Mouse (Mus musculus) midbrain, embryonic 10.5 days (tissue): ENCODE data around the gene Ptbp2. TPM values are rescaled to one million over a fixed set of nuclear protein-coding genes. Genes with fewer than 3 reads are reported as not detected.
A peak's percentile ranks its signal among the peaks of the same experiment; 100 is the strongest.

Experiments used
- DNase-seq: peaks from one replicate; pipeline ENCODE4 v3.0.0-alpha.2; 2017; ENCODE audit warnings: low spot score
- H3K27ac ChIP-seq: fragments of 300-500 bp; sonication (generic); replicated peaks from 2 replicates; pipeline ENCODE4 v1.5.1; 2016; ENCODE audit warnings: mild to moderate bottlenecking
- H3K27me3 ChIP-seq: fragments of 300-500 bp; sonication (generic); 2 replicates; pipeline ENCODE4 v1.6.1; 2016; ENCODE audit warnings: low read depth, mild to moderate bottlenecking; ENCODE audit not compliant: poor library complexity, severe bottlenecking
- H3K36me3 ChIP-seq: fragments of 300-500 bp; sonication (generic); 2 replicates; pipeline ENCODE4 v1.6.1; 2016; ENCODE audit warnings: mild to moderate bottlenecking, moderate library complexity
- H3K4me1 ChIP-seq: fragments of 300-500 bp; sonication (generic); 2 replicates; pipeline ENCODE4 v1.6.1; 2016
- H3K4me3 ChIP-seq: fragments of 300-500 bp; sonication (generic); 2 replicates; pipeline ENCODE4 v1.5.1; 2016; ENCODE audit warnings: mild to moderate bottlenecking, moderate library complexity
- H3K9me3 ChIP-seq: fragments of 300-500 bp; sonication (generic); replicated peaks from 2 replicates; pipeline ENCODE4 v1.6.1; 2016; ENCODE audit warnings: mild to moderate bottlenecking
- WGBS: fragments of 180-500 bp; shearing (Covaris S2); methylation state at CpG from one replicate; pipeline ENCODE4 v1.1.7; 2016; 5-methylcytosine and 5-hydroxymethylcytosine counted together
- polyA plus RNA-seq: library from polyadenylated mRNA; unstranded; fragments of >200 nt; fragmentation: Nextera tagmentation; extraction: Ambion mirVana; gene quantifications from 2 replicates; pipeline ENCODE4 v1.2.1, GENCODE M21; 2016

The Ptbp2 gene
- 223 and 267 TPM in 2 replicates for polyA plus RNA-seq

- WGBS: 88% methylated on average over 4 of the region's 4 CpGs
- Histone ChIP-seq H3K27ac (peak within 1 kb of the TSS; percentile 100), H3K4me3 (peak within 1 kb of the TSS; percentile 93), H3K9me3 (no peaks in the 10 kb centered on the region), H3K27me3 (no peaks in the 10 kb centered on the region), H3K36me3 (peaks cover 14% of the 10 kb centered on the region), H3K4me1 (peaks cover 27% of the 10 kb centered on the region)
- DNase-seq: no peak
Measured at GRCm38 (mm10) chr3:119784366-119784765, at the start of gene Ptbp2. Gene Ptbp2, minus strand, starts transcription at chr3:119784466.

- Histone ChIP-seq H3K4me3 (no peak overlapping the region), H3K36me3 (no peaks in the 10 kb centered on the region), H3K27ac (no peak overlapping the region), H3K27me3 (no peaks in the 10 kb centered on the region), H3K4me1 (no peaks in the 10 kb centered on the region), H3K9me3 (no peaks in the 10 kb centered on the region)
- DNase-seq: no peak
- 84% methylated on average over 1 of the region's 1 CpGs for WGBS
Measured at GRCm38 (mm10) chr3:119814678-119815077, 30.4 kb upstream of the Ptbp2 start.

- H3K27me3 ChIP-seq: no peaks in the 10 kb centered on the region
- H3K36me3 ChIP-seq: no peaks in the 10 kb centered on the region
- 0 out of 2 replicates have a peak, but pooled peaks cover 5% of the 10 kb centered on the region for H3K4me1 ChIP-seq
- no peak overlapping the region for H3K4me3 ChIP-seq
- H3K9me3 ChIP-seq: no peaks in the 10 kb centered on the region
- no peak overlapping the region for H3K27ac ChIP-seq
- DNase-seq: no peak
- WGBS: 83% methylated on average over 7 of the region's 7 CpGs
Measured at GRCm38 (mm10) chr3:119806123-119806522, 21.9 kb upstream of the Ptbp2 start.

- H3K27ac ChIP-seq: no peak overlapping the region
- no peak for DNase-seq
- 86% methylated on average over 9 of the region's 9 CpGs for WGBS
- H3K4me1 ChIP-seq: no peaks in the 10 kb centered on the region
- no peaks in the 10 kb centered on the region for H3K9me3 ChIP-seq
- H3K4me3 ChIP-seq: no peak overlapping the region
- no peaks in the 10 kb centered on the region for H3K27me3 ChIP-seq
- no peaks in the 10 kb centered on the region for H3K36me3 ChIP-seq
Measured at GRCm38 (mm10) chr3:119794677-119795365, 10.6 kb upstream of the Ptbp2 start.

GRCm38 (mm10) chr3:119782946-119783701 lies 1.1 kb downstream of the Ptbp2 start:
- peak; percentile 86 for DNase-seq
- Histone ChIP-seq H3K36me3 (peaks cover 27% of the 10 kb centered on the region), H3K9me3 (no peaks in the 10 kb centered on the region), H3K27ac (peak overlapping the region; percentile 100), H3K4me1 (peaks cover 39% of the 10 kb centered on the region), H3K27me3 (no peaks in the 10 kb centered on the region), H3K4me3 (peak overlapping the region; percentile 93)
- 4% methylated on average over 71 of the region's 89 CpGs for WGBS

GRCm38 (mm10) chr3:119782022-119782945 lies 2.0 kb downstream of the Ptbp2 start:
- H3K27ac ChIP-seq: peak overlapping the region; percentile 100
- under 1% methylated on average over 50 of the region's 63 CpGs for WGBS
- peak; percentile 77 for DNase-seq

GRCm38 (mm10) chr3:119780876-119781275 lies 3.4 kb downstream of the Ptbp2 start:
- H3K9me3 ChIP-seq: no peaks in the 10 kb centered on the region
- H3K36me3 ChIP-seq: peaks cover 43% of the 10 kb centered on the region
- peak overlapping the region; percentile 93 for H3K4me3 ChIP-seq
- H3K27ac ChIP-seq: no peak overlapping the region
- no peaks in the 10 kb centered on the region for H3K27me3 ChIP-seq
- H3K4me1 ChIP-seq: peaks cover 41% of the 10 kb centered on the region
- DNase-seq: no peak

More at GRCm38 (mm10) chr3:119782022-119782945, 2.0 kb downstream of the Ptbp2 start:
- Histone ChIP-seq H3K4me1 (peaks cover 41% of the 10 kb centered on the region), H3K4me3 (peak overlapping the region; percentile 93), H3K9me3 (no peaks in the 10 kb centered on the region), H3K36me3 (peaks cover 32% of the 10 kb centered on the region), H3K27me3 (no peaks in the 10 kb centered on the region)

- H3K4me3 ChIP-seq: no peak overlapping the region
- no peak overlapping the region for H3K27ac ChIP-seq
- no peak for DNase-seq
- no peaks in the 10 kb centered on the region for H3K9me3 ChIP-seq
- 92% methylated on average over 1 of the region's 1 CpGs for whole genome bisulfite sequencing
- H3K36me3 ChIP-seq: peaks cover 48% of the 10 kb centered on the region
- H3K4me1 ChIP-seq: peaks cover 41% of the 10 kb centered on the region
- no peaks in the 10 kb centered on the region for H3K27me3 ChIP-seq
Measured at GRCm38 (mm10) chr3:119779261-119779660, 5.0 kb downstream of the Ptbp2 start.

- 70% methylated on average over 2 of the region's 2 CpGs for WGBS
- Histone ChIP-seq H3K4me1 (peaks cover 37% of the 10 kb centered on the region), H3K9me3 (no peaks in the 10 kb centered on the region), H3K4me3 (peak overlapping the region; percentile 20; the same call in 1 of the 2 replicates), H3K27me3 (no peaks in the 10 kb centered on the region), H3K27ac (no peak overlapping the region), H3K36me3 (peaks cover 48% of the 10 kb centered on the region)
- DNase-seq: no peak
Measured at GRCm38 (mm10) chr3:119778431-119778830, 5.8 kb downstream of the Ptbp2 start.

- H3K36me3 ChIP-seq: peaks cover 51% of the 10 kb centered on the region
Measured at GRCm38 (mm10) chr3:119776129-119776528, 8.1 kb downstream of the Ptbp2 start.

GRCm38 (mm10) chr3:119772789-119773188 lies 11.5 kb downstream of the Ptbp2 start:
- Histone ChIP-seq H3K4me1 (no peaks in the 10 kb centered on the region), H3K27me3 (no peaks in the 10 kb centered on the region), H3K27ac (no peak overlapping the region), H3K4me3 (no peak overlapping the region), H3K36me3 (peaks cover 51% of the 10 kb centered on the region), H3K9me3 (peaks cover 10% of the 10 kb centered on the region)
- DNase-seq: no peak
- 94% methylated on average over 2 of the region's 2 CpGs for WGBS

More at GRCm38 (mm10) chr3:119776129-119776528, 8.1 kb downstream of the Ptbp2 start:
- Histone ChIP-seq H3K27me3 (no peaks in the 10 kb centered on the region), H3K27ac (no peak overlapping the region), H3K9me3 (no peaks in the 10 kb centered on the region), H3K4me3 (no peak overlapping the region), H3K4me1 (peaks cover 31% of the 10 kb centered on the region)
- no peak for DNase-seq
- WGBS: 90% methylated on average over 5 of the region's 5 CpGs

GRCm38 (mm10) chr3:119763772-119764171 lies 20.5 kb downstream of the Ptbp2 start:
- Histone ChIP-seq H3K36me3 (peaks cover 47% of the 10 kb centered on the region), H3K4me3 (no peak overlapping the region), H3K4me1 (no peaks in the 10 kb centered on the region), H3K9me3 (peaks cover 9% of the 10 kb centered on the region), H3K27ac (no peak overlapping the region), H3K27me3 (no peaks in the 10 kb centered on the region)
- DNase-seq: no peak
- WGBS: 99% methylated on average over 2 of the region's 2 CpGs
